Mouse (Mus musculus) forebrain, embryonic 11.5 days (tissue): ENCODE results near the gene Myh13. TPM values are rescaled to one million over a fixed set of nuclear protein-coding genes. Genes with fewer than 3 reads are reported as not detected.

Source experiments
- polyA plus RNA-seq: library from polyadenylated mRNA; unstranded; fragments of >200 nt; fragmentation: Nextera tagmentation; extraction: Ambion mirVana; gene quantifications from 2 replicates; pipeline ENCODE4 v1.2.1, GENCODE M21; 2014

Myh13 gene
- polyA plus RNA-seq, 1 experiment from 2014 or later = not detected

Other genes with a start within 250 kb of the Myh13 start
- 0.48 and 0.59 TPM in 2 replicates for gene Myh3, start 243.4 kb upstream of the Myh13 start, polyA plus RNA-seq
- not detected in 2 replicates for gene Myh2, start 150.6 kb upstream of the Myh13 start, polyA plus RNA-seq
- gene Myh1, start 121.6 kb upstream of the Myh13 start, polyA plus RNA-seq = not detected in 2 replicates
- not detected in 2 replicates for gene Myh4, start 83.6 kb upstream of the Myh13 start, polyA plus RNA-seq
- not detected in 2 replicates for gene Myh8, start 44.5 kb upstream of the Myh13 start, polyA plus RNA-seq
- gene Gas7, start 133.8 kb downstream of the Myh13 start, polyA plus RNA-seq = 3.4 and 3.6 TPM in 2 replicates